Mouse (Mus musculus) c-Kit-positive CD71-negative TER-119-negative erythroid progenitor cells, embryonic 14.5 days (primary cell): Measurements from ENCODE around the gene Cacna2d3.

Experiments used
- DNase-seq: peaks from one replicate; pipeline ENCODE4 v3.0.0-alpha.2; 2013; ENCODE audit warnings: low read depth

Cacna2d3 gene

GRCm38 (mm10) chr14:29387761-29388160 is 333.9 kb downstream of the Cacna2d3 start:
- no peak for DNase-seq

- DNase-seq, result no peak
These were observed 336.2 kb downstream of the Cacna2d3 start for GRCm38 (mm10) chr14:29385500-29385899.

- no peak for DNase-seq
These were observed 338.9 kb downstream of the Cacna2d3 start for GRCm38 (mm10) chr14:29382786-29383185.

GRCm38 (mm10) chr14:29366911-29367310 is 354.8 kb downstream of the Cacna2d3 start:
- DNase-seq, result no peak

- no peak for DNase-seq
These were observed 359.2 kb downstream of the Cacna2d3 start for GRCm38 (mm10) chr14:29362448-29362847.

- DNase-seq, result no peak
These were observed 371.0 kb downstream of the Cacna2d3 start for GRCm38 (mm10) chr14:29350627-29351026.

GRCm38 (mm10) chr14:29341581-29341980 is 380.1 kb downstream of the Cacna2d3 start:
- DNase-seq, result no peak

GRCm38 (mm10) chr14:29340728-29341127 is 380.9 kb downstream of the Cacna2d3 start:
- no peak for DNase-seq

GRCm38 (mm10) chr14:29334897-29335296 is 386.8 kb downstream of the Cacna2d3 start:
- no peak for DNase-seq

- DNase-seq, result no peak
These were observed 387.4 kb downstream of the Cacna2d3 start for GRCm38 (mm10) chr14:29334216-29334615.

- DNase-seq, result no peak
These were observed 397.3 kb downstream of the Cacna2d3 start for GRCm38 (mm10) chr14:29324430-29324782.

- DNase-seq, result no peak
These were observed 397.8 kb downstream of the Cacna2d3 start for GRCm38 (mm10) chr14:29323718-29324429.

GRCm38 (mm10) chr14:29313431-29313830 is 408.2 kb downstream of the Cacna2d3 start:
- DNase-seq, result no peak

- DNase-seq, result no peak
These were observed 416.0 kb downstream of the Cacna2d3 start for GRCm38 (mm10) chr14:29305623-29306022.

- DNase-seq, result no peak
These were observed 425.4 kb downstream of the Cacna2d3 start for GRCm38 (mm10) chr14:29296185-29296754.

- no peak for DNase-seq
These were observed 442.8 kb downstream of the Cacna2d3 start for GRCm38 (mm10) chr14:29278901-29279300.

- no peak for DNase-seq
These were observed 443.3 kb downstream of the Cacna2d3 start for GRCm38 (mm10) chr14:29278401-29278800.

- DNase-seq, result no peak
These were observed 444.0 kb downstream of the Cacna2d3 start for GRCm38 (mm10) chr14:29277701-29278100.

GRCm38 (mm10) chr14:29273890-29274289 is 447.8 kb downstream of the Cacna2d3 start:
- no peak for DNase-seq

GRCm38 (mm10) chr14:29270541-29270940 is 451.1 kb downstream of the Cacna2d3 start:
- DNase-seq, result no peak

- DNase-seq, result no peak
These were observed 451.8 kb downstream of the Cacna2d3 start for GRCm38 (mm10) chr14:29269816-29270215.

GRCm38 (mm10) chr14:29268609-29269008 is 453.1 kb downstream of the Cacna2d3 start:
- no peak for DNase-seq

GRCm38 (mm10) chr14:29267233-29267874 is 454.3 kb downstream of the Cacna2d3 start:
- DNase-seq, result no peak
